20 mouse cellular contexts compared by ENCODE assay signal in genomic region chr2:122352992-122353391, GRCm38 (mm10). TPM values are rescaled to one million over a fixed set of nuclear protein-coding genes. Genes with fewer than 3 reads are reported as not detected.
DNase-seq lines count a peak whose midpoint lies in the region; ATAC-seq and TF ChIP-seq lines count a peak whose summit lies in the region.
"Had no signal": no experiment of that assay in that cellular context is flagged by ENCODE, and none has a peak within 500 bp of the region (broad histone marks: within the 10 kb centered on the region; RNA-seq: fewer than 3 reads in every experiment).

No protein-coding gene starts in this region.

- TF ChIP-seq POLR2A in cerebellum, adult 2 months (IDR thresholded peaks at IDR 0.05; ENCODE audit: borderline replicate concordance, insufficient read depth, low read length) = no peak

- WGBS in cerebellum, adult 2 months = 24% methylated on average over 6 of the region's 6 CpGs
- WGBS in hindbrain, embryonic 16.5 days = 74% methylated on average over 6 of the region's 6 CpGs

- DNase-seq in layer of hippocampus, adult 2 months (ENCODE audit: low spot score in 2 of 2) = no peak
- no peak for DNase-seq in layer of hippocampus, adult 18-20 months (ENCODE audit: low spot score in 2 of 2)
- peak; percentile 77 to 83 for DNase-seq in cerebellum, adult 2 months
- DNase-seq in cerebellum, postnatal 25 days = peak; percentile 81 to 82
- DNase-seq in embryo, embryonic 10 days (ENCODE audit: low spot score) = no peak
- DNase-seq in left cerebral cortex, adult 11 months (ENCODE audit: low spot score) = no peak
- DNase-seq in spleen, postnatal 36 days (ENCODE audit: low spot score in 2 of 2) = no peak
- DNase-seq: adrenal gland, adult 8-10 months; B cell, adult 2 months; gastrocnemius, postnatal 25 days; kidney, adult 2 months; kidney, postnatal 25 days; lung, adult 18-20 months; lung, postnatal 4 days; thymus, postnatal 25 days had no signal

- H3K9ac ChIP-seq in hindbrain, embryonic 16.5 days (ENCODE audit: low read depth, low read length) = no peak overlapping the region
- H3K9ac ChIP-seq: limb, embryonic 15.5 days had no signal

- peaks cover 72% of the 10 kb centered on the region for H3K4me1 ChIP-seq in cerebellum, adult 2 months (ENCODE audit: control insufficient read depth, insufficient read depth, low read length)
- peaks cover 46% of the 10 kb centered on the region for H3K4me1 ChIP-seq in hindbrain, embryonic 16.5 days (ENCODE audit: control insufficient read depth, insufficient read depth, low read depth, low read length)

- no peaks in the 10 kb centered on the region for H3K27me3 ChIP-seq in cerebellum, adult 2 months (ENCODE audit: control insufficient read depth, insufficient read depth, low read length)
- H3K27me3 ChIP-seq in hindbrain, embryonic 16.5 days (replicated peaks; ENCODE audit: control insufficient read depth, insufficient read depth, low read length) = no peaks in the 10 kb centered on the region
- H3K27me3 ChIP-seq: limb, embryonic 15.5 days had no signal

- H3K36me3 ChIP-seq in hindbrain, embryonic 16.5 days (ENCODE audit: control insufficient read depth, insufficient read depth, low read length) = peaks cover 5% of the 10 kb centered on the region; the same call in 1 of the 2 replicates

- no peak overlapping the region for H3K4me3 ChIP-seq in layer of hippocampus, adult 2 months
- H3K4me3 ChIP-seq in cerebellum, adult 2 months (replicated peaks; ENCODE audit: insufficient read depth, low read depth, low read length) = no peak overlapping the region
- H3K4me3 ChIP-seq in hindbrain, embryonic 16.5 days (ENCODE audit: low read length) = no peak overlapping the region
- H3K4me3 ChIP-seq: limb, embryonic 15.5 days had no signal

- H3K27ac ChIP-seq in layer of hippocampus, adult 2 months = peak overlapping the region; percentile 76; the same call in 1 of the 2 replicates
- peak overlapping the region; percentile 86 for H3K27ac ChIP-seq in cerebellum, adult 2 months (ENCODE audit: insufficient read depth, low read length)
- peak overlapping the region; percentile 51; the same call in 1 of the 2 replicates for H3K27ac ChIP-seq in hindbrain, embryonic 16.5 days (ENCODE audit: low read depth, low read length)

- no peak for ATAC-seq in hindbrain, embryonic 16.5 days

- no peak overlapping the region for H3K4me2 ChIP-seq in hindbrain, embryonic 16.5 days (ENCODE audit: low read length)
- H3K4me2 ChIP-seq: limb, embryonic 15.5 days had no signal

- H3K9me3 ChIP-seq in hindbrain, embryonic 16.5 days (ENCODE audit: control insufficient read depth, low read length) = no peaks in the 10 kb centered on the region
- H3K9me3 ChIP-seq: limb, embryonic 15.5 days had no signal

- TF ChIP-seq CTCF in layer of hippocampus, adult 2 months (conservative IDR thresholded peaks at IDR 0.05) = no peak
- no peak for TF ChIP-seq CTCF in cerebellum, adult 2 months (IDR thresholded peaks at IDR 0.05; ENCODE audit: borderline replicate concordance, insufficient read depth, low read depth, low read length)

RNA-seq across cellular contexts. Expression of gene Shf, which starts 16.0 kb away (rescaled TPM):
- 10 to 100 TPM; 61.7 to 62.6 TPM for total RNA-seq in layer of hippocampus, adult 2 months (2021)
- total RNA-seq in layer of hippocampus, adult 18-20 months (2021) = 10 to 100 TPM; 58.8 to 61.2 TPM
- polyA plus RNA-seq in cerebellum, adult 2 months (2012; rRNA removed) = 344 and 410 TPM in 2 replicates
- 11.7 and 11.8 TPM in 2 replicates for polyA plus RNA-seq in hindbrain, embryonic 16.5 days (2015; fragmentation: Nextera tagmentation; extraction: Ambion mirVana)

RNA-seq across cellular contexts. Expression of gene Duox1, which starts 37.5 kb away (rescaled TPM):
- not detected for total RNA-seq in layer of hippocampus, adult 2 months (2021)
- not detected for total RNA-seq in layer of hippocampus, adult 18-20 months (2021)
- polyA plus RNA-seq in cerebellum, adult 2 months (2012; rRNA removed) = 0.05 TPM in 2 replicates
- polyA plus RNA-seq in hindbrain, embryonic 16.5 days (2015; fragmentation: Nextera tagmentation; extraction: Ambion mirVana) = 0.09 and 0.15 TPM in 2 replicates
- total RNA-seq: layer of hippocampus, postnatal 14 days had no signal
- polyA plus RNA-seq: heart, postnatal 0 days had no signal

RNA-seq across cellular contexts. Expression of gene Duoxa1, which starts 39.5 kb away (rescaled TPM):
- not detected for total RNA-seq in layer of hippocampus, adult 2 months (2021)
- under 1 TPM in 1 of 2 experiments, not detected in 1; 0.33 TPM for total RNA-seq in layer of hippocampus, adult 18-20 months (2021)
- 0.19 TPM in 1 of 2 replicates, not detected in the other for polyA plus RNA-seq in cerebellum, adult 2 months (2012; rRNA removed)
- 0.26 and 0.27 TPM in 2 replicates for polyA plus RNA-seq in hindbrain, embryonic 16.5 days (2015; fragmentation: Nextera tagmentation; extraction: Ambion mirVana)
- total RNA-seq: layer of hippocampus, postnatal 14 days; left cerebral cortex, postnatal 25 days had no signal
- polyA plus RNA-seq: heart, postnatal 0 days had no signal

RNA-seq across cellular contexts. Expression of gene Duoxa2, which starts 54.3 kb away (rescaled TPM):
- total RNA-seq in layer of hippocampus, adult 2 months (2021) = not detected
- total RNA-seq in layer of hippocampus, adult 18-20 months (2021) = not detected
- polyA plus RNA-seq in cerebellum, adult 2 months (2012; rRNA removed) = not detected in 2 replicates
- 0.19 and 0.36 TPM in 2 replicates for polyA plus RNA-seq in hindbrain, embryonic 16.5 days (2015; fragmentation: Nextera tagmentation; extraction: Ambion mirVana)
- total RNA-seq: adrenal gland, adult 8-10 months; gastrocnemius, postnatal 25 days; layer of hippocampus, postnatal 14 days; left cerebral cortex, postnatal 25 days had no signal
- polyA plus RNA-seq: kidney, adult 2 months had no signal

RNA-seq across cellular contexts. Expression of gene Duox2, which starts 54.7 kb away (rescaled TPM):
- total RNA-seq in layer of hippocampus, adult 2 months (2021) = under 1 TPM in 1 of 2 experiments, not detected in 1; 0.08 TPM
- total RNA-seq in layer of hippocampus, adult 18-20 months (2021) = under 1 TPM in 1 of 2 experiments, not detected in 1; 0.07 TPM
- polyA plus RNA-seq in cerebellum, adult 2 months (2012; rRNA removed) = 0.03 and 0.11 TPM in 2 replicates
- polyA plus RNA-seq in hindbrain, embryonic 16.5 days (2015; fragmentation: Nextera tagmentation; extraction: Ambion mirVana) = 0.03 TPM in 1 of 2 replicates, not detected in the other
- total RNA-seq: adrenal gland, adult 8-10 months had no signal

Comparison
In these comparisons a context has a peak if more than half of its experiments do, and no peak if none do; other contexts are left out.
1. DNase-seq: peak in cerebellum, adult 2 months (2 of 2) and cerebellum, postnatal 25 days (2 of 2); none in layer of hippocampus, adult 2 months (0 of 2), layer of hippocampus, adult 18-20 months (0 of 2), embryo, embryonic 10 days (single experiment), left cerebral cortex, adult 11 months (single experiment) and spleen, postnatal 36 days (0 of 2).
2. Peak in every context shown above with its lines, with median percentiles within 50 percentile points of each other: H3K27ac ChIP-seq.